Mouse (Mus musculus) embryonic facial prominence, embryonic 12.5 days (tissue): ENCODE results near the gene Nanos3. TPM values are rescaled to one million over a fixed set of nuclear protein-coding genes. Genes with fewer than 3 reads are reported as not detected.

Experiments
- ATAC-seq: fragments of 200-750 bp; cut with Nextera tagmentation; 2 replicates; pipeline ENCODE4 v1.8.0; 2017; ENCODE audit not compliant: insufficient number of reproducible peaks, insufficient read depth, low FRiP score, low TSS enrichment
- H3K27ac ChIP-seq: fragments of 300-500 bp; sonication (generic); 2 replicates; pipeline ENCODE4 v1.5.1; 2016; ENCODE audit warnings: mild to moderate bottlenecking
- H3K27me3 ChIP-seq: fragments of 300-500 bp; sonication (generic); 2 replicates; pipeline ENCODE4 v1.6.1; 2016; ENCODE audit warnings: mild to moderate bottlenecking, moderate library complexity
- H3K36me3 ChIP-seq: fragments of 300-500 bp; sonication (generic); 2 replicates; pipeline ENCODE4 v1.6.1; 2016; ENCODE audit warnings: mild to moderate bottlenecking
- H3K4me1 ChIP-seq: fragments of 300-500 bp; sonication (generic); 2 replicates; pipeline ENCODE4 v1.6.1; 2016
- H3K4me2 ChIP-seq: fragments of 300-500 bp; sonication (generic); replicated peaks from 2 replicates; pipeline ENCODE4 v1.6.1; 2016; ENCODE audit warnings: mild to moderate bottlenecking, moderate library complexity
- H3K4me3 ChIP-seq: fragments of 300-500 bp; sonication (generic); 2 replicates; pipeline ENCODE4 v1.5.1; 2016; ENCODE audit warnings: mild to moderate bottlenecking
- H3K9ac ChIP-seq: fragments of 300-500 bp; sonication (generic); 2 replicates; pipeline ENCODE4 v1.6.1; 2016; ENCODE audit warnings: mild to moderate bottlenecking, moderate library complexity
- H3K9me3 ChIP-seq: fragments of 300-500 bp; sonication (generic); 2 replicates; pipeline ENCODE4 v1.6.1; 2016; ENCODE audit warnings: mild to moderate bottlenecking, moderate library complexity
- WGBS: fragments of 180-500 bp; shearing (Covaris S2); methylation state at CpG from one replicate; pipeline ENCODE4 v1.1.7; 2016; 5-methylcytosine and 5-hydroxymethylcytosine counted together
- polyA plus RNA-seq: library from polyadenylated mRNA; unstranded; fragments of >200 nt; fragmentation: Nextera tagmentation; extraction: Ambion mirVana; gene quantifications from 2 replicates; pipeline ENCODE4 v1.2.1, GENCODE M21; 2016

Gene Nanos3
- polyA plus RNA-seq, 1 experiment from 2014 or later, result 7.2 TPM

DNA sequence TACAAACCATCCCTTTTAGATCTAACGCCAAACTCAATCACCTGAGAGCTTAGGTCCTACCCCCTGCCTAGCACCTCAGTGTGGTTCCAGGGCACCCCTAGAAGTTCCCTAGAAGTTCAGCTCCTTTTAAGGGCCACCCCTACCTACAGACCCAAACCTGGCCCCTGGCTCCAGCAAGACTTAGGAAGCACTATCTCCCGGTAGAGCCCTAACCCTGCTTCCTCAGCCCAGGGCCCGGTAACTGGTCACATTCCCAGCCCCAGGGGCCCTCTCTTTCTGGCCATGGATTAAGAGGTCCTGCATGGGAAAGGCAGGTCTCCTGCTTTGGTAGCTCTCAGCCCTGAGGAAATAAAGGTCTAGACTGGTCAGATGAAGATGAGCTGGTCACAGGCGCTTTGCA, 5.1 kb downstream of the Nanos3 start:
- Histone ChIP-seq H3K9ac (peak overlapping the region; percentile 55), H3K36me3 (peaks cover 32% of the 10 kb centered on the region), H3K27me3 (no peaks in the 10 kb centered on the region), H3K4me2 (peak overlapping the region; percentile 57), H3K27ac (peak overlapping the region; percentile 91), H3K4me1 (peaks cover 47% of the 10 kb centered on the region), H3K9me3 (no peaks in the 10 kb centered on the region), H3K4me3 (peak overlapping the region; percentile 27)
- 10% methylated on average over 4 of the region's 4 CpGs for WGBS
- no peak for ATAC-seq

DNA sequence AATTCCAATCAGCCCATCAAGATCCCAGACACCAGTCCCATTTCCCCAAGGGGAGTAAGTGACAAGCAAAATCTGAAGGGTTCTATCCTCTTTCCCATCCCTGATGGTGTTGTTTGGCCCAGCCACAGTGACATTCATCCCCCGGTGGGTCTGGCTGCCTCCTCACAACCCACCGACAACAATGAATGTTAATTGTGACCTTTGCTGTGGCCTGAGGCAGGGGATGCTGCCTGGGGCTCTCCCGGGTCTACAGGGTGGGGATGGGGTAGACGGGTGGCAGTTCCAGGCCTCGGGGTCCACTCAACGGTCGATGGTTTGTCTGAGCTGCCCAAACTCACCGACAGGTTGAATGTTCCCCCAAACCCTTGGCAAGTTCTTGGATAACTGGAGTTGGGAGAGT, 6.4 kb downstream of the Nanos3 start:
- Histone ChIP-seq H3K9me3 (no peaks in the 10 kb centered on the region), H3K9ac (no peak overlapping the region), H3K4me2 (no peak overlapping the region), H3K4me3 (no peak overlapping the region), H3K36me3 (peaks cover 45% of the 10 kb centered on the region), H3K4me1 (peaks cover 42% of the 10 kb centered on the region), H3K27ac (no peak overlapping the region), H3K27me3 (no peaks in the 10 kb centered on the region)
- WGBS, result 76% methylated on average over 8 of the region's 8 CpGs
- ATAC-seq, result no peak

DNA sequence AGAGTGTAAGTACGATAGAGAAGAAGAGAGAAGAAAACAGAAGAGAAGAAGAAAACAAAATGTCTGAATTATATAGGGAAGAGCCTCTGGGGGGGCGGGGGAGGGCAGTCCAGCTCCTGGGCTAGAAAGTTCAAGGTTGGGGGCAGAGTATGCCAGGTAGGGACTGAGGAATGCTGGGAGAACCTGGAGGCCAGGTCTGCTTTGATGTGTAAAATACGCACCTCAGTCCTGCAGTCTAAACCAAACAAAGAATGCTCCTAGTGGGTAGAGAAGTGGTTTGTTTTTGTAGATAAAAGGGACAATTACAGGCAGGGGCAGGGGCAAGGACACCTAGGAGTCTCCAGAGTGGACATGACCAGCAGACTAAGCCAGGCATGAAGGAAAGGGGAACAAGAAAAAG, 7.6 kb downstream of the Nanos3 start:
- WGBS, result 92% methylated on average over 3 of the region's 3 CpGs
- no peak overlapping the region for H3K4me3 ChIP-seq
- H3K36me3 ChIP-seq, result peaks cover 57% of the 10 kb centered on the region
- no peak overlapping the region for H3K27ac ChIP-seq
- no peak for ATAC-seq
- no peaks in the 10 kb centered on the region for H3K27me3 ChIP-seq
- no peak overlapping the region for H3K4me2 ChIP-seq
- H3K4me1 ChIP-seq, result peaks cover 36% of the 10 kb centered on the region
- no peak overlapping the region for H3K9ac ChIP-seq
- no peaks in the 10 kb centered on the region for H3K9me3 ChIP-seq

DNA sequence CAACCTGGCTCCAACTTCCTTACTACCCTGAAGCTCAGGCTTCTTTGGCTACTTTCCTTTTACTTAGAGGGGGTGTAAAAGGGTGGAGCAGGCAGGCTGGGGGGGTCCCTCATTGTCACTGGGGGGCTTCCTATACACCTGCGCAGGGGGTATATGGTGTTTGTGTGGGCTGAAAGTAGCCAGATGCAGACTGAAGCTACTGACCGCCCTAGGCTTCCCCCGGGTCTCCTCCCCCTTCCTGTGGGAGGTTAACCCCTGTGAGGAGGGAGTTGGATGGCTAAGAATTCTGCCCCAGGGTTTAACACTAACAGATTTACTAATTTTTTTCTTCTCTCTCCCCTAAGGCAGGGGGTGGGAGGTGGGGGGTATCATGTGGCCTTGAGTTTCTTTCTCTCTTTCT, 8.5 kb downstream of the Nanos3 start:
- no peak overlapping the region for H3K27ac ChIP-seq
- no peaks in the 10 kb centered on the region for H3K9me3 ChIP-seq
- H3K4me2 ChIP-seq, result 0 out of 2 replicates have a peak overlapping the region, but pooled peaks have one; percentile 13
- no peaks in the 10 kb centered on the region for H3K27me3 ChIP-seq
- peaks cover 32% of the 10 kb centered on the region for H3K4me1 ChIP-seq
- WGBS, result 29% methylated on average over 3 of the region's 3 CpGs
- no peak overlapping the region for H3K9ac ChIP-seq
- no peak for ATAC-seq
- no peak overlapping the region for H3K4me3 ChIP-seq
- H3K36me3 ChIP-seq, result peaks cover 65% of the 10 kb centered on the region

DNA sequence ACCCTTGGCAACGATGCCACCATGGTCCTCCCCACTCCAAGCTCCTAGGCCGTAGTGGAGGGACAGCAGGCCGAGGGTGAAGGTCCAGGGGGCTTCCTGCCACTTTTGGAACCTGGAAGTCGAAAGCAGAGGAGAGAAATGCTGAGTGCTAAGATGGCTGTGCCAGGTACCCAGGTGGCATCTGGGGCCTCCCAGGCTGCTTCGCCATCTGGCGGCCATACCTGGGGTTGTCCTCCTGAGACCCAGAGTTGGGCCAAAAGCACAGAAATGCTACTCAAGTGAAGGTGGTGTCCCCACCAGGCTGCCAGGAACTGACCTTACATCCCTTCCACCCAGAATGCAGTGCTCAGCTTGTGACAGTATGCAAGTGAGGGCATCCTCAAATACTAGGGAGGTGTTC, 11.2 kb downstream of the Nanos3 start:
- H3K9me3 ChIP-seq, result no peaks in the 10 kb centered on the region
- H3K4me1 ChIP-seq, result peaks cover 5% of the 10 kb centered on the region
- no peak overlapping the region for H3K4me3 ChIP-seq
- peaks cover 81% of the 10 kb centered on the region for H3K36me3 ChIP-seq
- WGBS, result 84% methylated on average over 6 of the region's 6 CpGs
- no peak overlapping the region for H3K27ac ChIP-seq
- no peaks in the 10 kb centered on the region for H3K27me3 ChIP-seq
- no peak overlapping the region for H3K9ac ChIP-seq
- no peak overlapping the region for H3K4me2 ChIP-seq
- no peak for ATAC-seq

DNA sequence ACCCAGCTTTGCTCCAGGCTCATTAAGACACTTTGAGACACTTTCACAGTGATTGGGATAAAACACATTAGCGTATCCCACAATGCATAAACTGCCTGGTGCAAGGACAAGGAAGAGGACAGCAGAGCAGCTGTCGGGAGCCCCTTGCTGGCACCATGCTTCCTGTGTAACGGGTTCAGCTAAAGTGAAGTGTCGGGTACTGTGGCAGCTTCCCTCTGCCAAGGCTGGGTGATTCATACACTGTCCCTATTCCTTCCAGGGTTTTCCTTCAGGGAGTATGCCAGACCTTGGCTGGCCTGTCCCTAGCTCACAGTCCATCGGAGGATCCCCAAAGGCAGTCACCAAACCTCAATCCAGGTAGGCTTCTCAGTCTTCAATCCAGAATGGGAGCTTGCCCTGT, 14.9 kb downstream of the Nanos3 start:
- Histone ChIP-seq H3K36me3 (peaks cover 51% of the 10 kb centered on the region), H3K9me3 (no peaks in the 10 kb centered on the region), H3K4me3 (no peak overlapping the region), H3K4me1 (no peaks in the 10 kb centered on the region), H3K9ac (no peak overlapping the region), H3K4me2 (no peak overlapping the region), H3K27me3 (no peaks in the 10 kb centered on the region), H3K27ac (no peak overlapping the region)
- ATAC-seq, result no peak
- WGBS, result 91% methylated on average over 5 of the region's 5 CpGs

DNA sequence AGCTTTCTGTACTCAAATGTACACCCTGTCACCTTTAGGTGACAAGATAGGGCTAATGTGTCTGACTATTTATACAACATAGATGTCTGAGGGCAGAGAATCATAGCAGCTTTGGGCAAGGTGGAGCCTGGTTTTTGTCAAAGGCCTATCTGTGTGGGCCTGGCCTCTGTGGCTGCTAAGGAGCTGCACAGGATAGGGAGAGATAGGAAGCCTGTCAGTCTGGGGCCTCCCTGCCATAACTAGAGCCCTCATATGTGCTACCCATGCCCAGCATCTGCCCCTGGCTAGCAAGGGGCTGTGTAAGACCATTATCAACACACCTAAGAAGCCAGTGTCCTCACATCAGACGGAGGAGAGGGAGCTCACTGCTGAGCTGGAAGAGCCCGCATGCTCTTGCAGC, 17.3 kb downstream of the Nanos3 start:
- no peak overlapping the region for H3K9ac ChIP-seq
- no peaks in the 10 kb centered on the region for H3K27me3 ChIP-seq
- H3K9me3 ChIP-seq, result no peaks in the 10 kb centered on the region
- H3K4me1 ChIP-seq, result no peaks in the 10 kb centered on the region
- no peak overlapping the region for H3K27ac ChIP-seq
- no peak for ATAC-seq
- H3K4me2 ChIP-seq, result no peak overlapping the region
- peaks cover 27% of the 10 kb centered on the region for H3K36me3 ChIP-seq
- no peak overlapping the region for H3K4me3 ChIP-seq
- 89% methylated on average over 2 of the region's 2 CpGs for WGBS

DNA sequence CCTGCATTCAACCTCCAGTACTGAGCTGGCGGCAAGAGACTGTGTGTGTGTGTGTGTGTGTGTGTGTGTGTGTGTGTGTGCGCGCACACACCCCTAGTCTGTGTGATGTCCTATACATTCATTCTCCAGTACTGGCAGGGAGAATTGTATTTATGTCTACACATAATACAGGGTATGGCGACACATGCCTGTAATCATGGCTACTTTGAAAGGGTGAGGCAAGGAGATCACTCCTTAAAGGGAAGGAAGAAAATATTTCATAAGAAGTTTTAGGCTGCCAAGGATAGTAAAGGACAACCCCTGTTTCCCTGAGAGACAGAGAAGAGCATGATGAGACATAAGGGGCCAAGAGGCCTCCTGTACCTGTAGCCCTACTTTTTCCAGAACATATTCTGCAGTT, 27.4 kb downstream of the Nanos3 start:
- no peak for ATAC-seq

DNA sequence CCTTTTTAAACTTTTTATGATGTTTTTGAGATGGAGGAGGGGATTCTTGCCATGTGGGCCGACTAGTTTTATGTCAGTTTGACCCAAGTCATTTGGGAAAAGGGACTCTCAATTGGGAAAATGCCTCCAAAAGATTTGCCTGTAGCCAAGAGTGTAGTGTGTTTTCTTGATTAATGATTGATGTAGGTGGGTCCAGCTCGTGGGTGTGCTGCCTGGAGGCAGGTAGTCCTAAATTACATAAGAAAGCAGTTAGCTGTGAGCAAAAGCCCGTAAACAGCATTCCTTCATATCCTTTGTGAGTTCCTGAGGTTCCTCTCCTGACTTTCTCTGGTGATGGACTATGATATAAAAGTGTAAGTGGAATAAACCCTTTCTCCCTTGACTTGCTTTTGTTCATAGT, 35.8 kb downstream of the Nanos3 start:
- no peak for ATAC-seq
- Histone ChIP-seq H3K4me3 (no peak overlapping the region), H3K27ac (no peak overlapping the region)

More for the DNA sequence above, 27.4 kb downstream of the Nanos3 start:
- Histone ChIP-seq H3K4me2 (no peak overlapping the region), H3K9ac (no peak overlapping the region), H3K27ac (no peak overlapping the region), H3K36me3 (peaks cover 24% of the 10 kb centered on the region), H3K4me3 (no peak overlapping the region), H3K27me3 (no peaks in the 10 kb centered on the region), H3K4me1 (no peaks in the 10 kb centered on the region), H3K9me3 (no peaks in the 10 kb centered on the region)
- WGBS, result 93% methylated on average over 4 of the region's 4 CpGs

DNA sequence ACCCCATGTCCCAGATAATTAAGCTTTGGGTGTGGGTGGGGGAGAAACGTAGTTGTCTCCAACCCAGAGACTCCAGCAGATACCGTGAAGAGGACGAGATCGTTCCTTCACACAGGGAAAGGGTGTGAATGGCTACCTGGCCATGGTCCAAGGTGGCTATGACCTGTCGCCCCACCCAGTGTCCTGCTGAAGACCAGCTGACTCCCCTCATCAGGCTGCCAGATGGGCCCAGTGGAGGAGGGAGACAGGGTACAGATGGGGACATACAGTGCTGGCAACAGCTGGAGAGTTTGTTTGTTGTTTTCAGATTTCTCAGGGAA, 36.5 kb downstream of the Nanos3 start:
- 94% methylated on average over 5 of the region's 5 CpGs for WGBS
- ATAC-seq, result no peak
- no peak overlapping the region for H3K27ac ChIP-seq
- no peaks in the 10 kb centered on the region for H3K27me3 ChIP-seq
- H3K9ac ChIP-seq, result no peak overlapping the region; the same call in 1 of the 2 replicates
- peak overlapping the region; percentile 84 for H3K4me2 ChIP-seq
- peaks cover 19% of the 10 kb centered on the region for H3K36me3 ChIP-seq
- H3K9me3 ChIP-seq, result no peaks in the 10 kb centered on the region
- 0 out of 2 replicates have a peak overlapping the region, but pooled peaks have one; percentile 71 for H3K4me3 ChIP-seq
- peaks cover 19% of the 10 kb centered on the region for H3K4me1 ChIP-seq

More for the DNA sequence above, 35.8 kb downstream of the Nanos3 start:
- Histone ChIP-seq H3K36me3 (peaks cover 12% of the 10 kb centered on the region; the same call in 1 of the 2 replicates), H3K4me1 (peaks cover 19% of the 10 kb centered on the region), H3K9me3 (no peaks in the 10 kb centered on the region), H3K9ac (no peak overlapping the region), H3K27me3 (no peaks in the 10 kb centered on the region), H3K4me2 (no peak overlapping the region)
- WGBS, result 67% methylated on average over 3 of the region's 3 CpGs

DNA sequence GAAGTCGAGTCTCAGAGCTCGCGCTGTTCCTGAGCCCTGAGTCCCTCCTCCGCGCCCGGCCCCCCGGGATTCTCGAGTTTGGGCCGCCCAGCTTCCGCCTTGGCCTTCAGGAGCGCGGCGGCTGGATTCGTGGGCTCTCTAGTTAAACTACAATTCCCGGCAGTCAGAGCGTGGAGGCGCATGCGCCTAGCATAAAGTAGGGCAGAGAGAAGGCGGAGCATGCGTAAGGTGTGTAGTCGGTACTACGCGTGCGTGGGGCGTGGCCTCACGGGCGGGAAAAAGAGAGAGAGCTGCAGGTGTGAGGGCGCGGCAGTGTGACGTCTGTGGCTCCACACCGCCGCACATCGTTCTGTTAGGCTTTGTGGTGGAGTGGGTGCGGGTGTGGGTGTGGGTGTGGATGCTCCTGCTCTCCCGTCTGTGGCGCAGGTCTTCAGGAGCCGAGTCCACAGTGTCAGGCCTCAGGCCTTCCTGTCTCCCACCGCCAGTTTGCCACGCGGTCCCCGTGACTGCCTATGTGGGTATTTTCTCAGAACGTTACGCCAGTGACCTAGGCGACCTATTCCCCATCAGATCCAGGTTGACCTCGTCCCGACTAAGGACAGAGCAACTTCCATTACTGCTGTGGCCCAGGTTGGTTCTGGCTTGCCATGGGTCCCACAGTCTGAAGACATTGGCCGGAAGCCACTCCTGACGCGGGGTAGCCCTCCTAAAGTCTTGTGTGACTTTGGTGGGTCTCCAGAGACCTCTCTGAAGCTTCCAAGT, 37.1 kb downstream of the Nanos3 start, which contains the start of the genes Cc2d1a and 4930432K21Rik:
TSS of gene Cc2d1a (minus strand) at position 168 of the 762 bp plus-strand sequence.
TSS of gene 4930432K21Rik (plus strand) at position 257 of the 762 bp plus-strand sequence.
- peaks cover 24% of the 10 kb centered on the region for H3K36me3 ChIP-seq
- H3K9ac ChIP-seq, result peak within 1 kb of the TSS; percentile 81
- H3K4me2 ChIP-seq, result peak within 1 kb of the TSS; percentile 84
- peak within 1 kb of the TSS; percentile 30; the same call in 1 of the 2 replicates for H3K27ac ChIP-seq
- no peaks in the 10 kb centered on the region for H3K9me3 ChIP-seq
- H3K4me3 ChIP-seq, result peak within 1 kb of the TSS; percentile 71
- no peaks in the 10 kb centered on the region for H3K27me3 ChIP-seq
- peak; percentile 96 for ATAC-seq
- WGBS, result 17% methylated on average over 49 of the region's 49 CpGs
- peaks cover 19% of the 10 kb centered on the region for H3K4me1 ChIP-seq

DNA sequence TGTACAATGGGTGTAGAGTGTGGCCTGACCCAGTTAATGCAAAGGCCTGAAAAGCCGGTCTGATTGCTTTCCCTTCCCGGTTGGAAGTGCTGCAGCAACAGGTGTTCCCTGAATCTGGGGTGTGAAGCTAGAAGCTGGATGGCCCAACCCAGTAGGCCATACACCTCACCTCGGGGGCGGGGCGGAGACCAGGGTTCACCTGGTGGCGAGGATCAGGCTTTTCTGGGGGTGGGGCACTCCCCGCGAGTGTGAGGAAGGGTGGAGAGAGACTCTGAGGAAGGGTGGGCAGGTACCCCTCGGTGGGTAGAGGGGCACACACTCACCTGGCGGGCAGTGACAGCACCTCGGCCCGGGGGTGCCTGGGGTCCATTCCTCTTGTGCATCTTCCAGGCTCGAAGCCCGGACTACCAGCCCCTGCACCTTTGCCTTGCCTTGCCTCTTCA, 37.7 kb downstream of the Nanos3 start:
- H3K36me3 ChIP-seq, result peaks cover 30% of the 10 kb centered on the region
- no peaks in the 10 kb centered on the region for H3K9me3 ChIP-seq
- peak overlapping the region; percentile 81 for H3K9ac ChIP-seq
- H3K4me1 ChIP-seq, result peaks cover 19% of the 10 kb centered on the region
- H3K27ac ChIP-seq, result peak overlapping the region; percentile 30; the same call in 1 of the 2 replicates
- 5% methylated on average over 14 of the region's 14 CpGs for WGBS
- ATAC-seq, result peak; percentile 62; the same call in 1 of the 2 replicates
- no peaks in the 10 kb centered on the region for H3K27me3 ChIP-seq
- peak overlapping the region; percentile 71 for H3K4me3 ChIP-seq
- H3K4me2 ChIP-seq, result peak overlapping the region; percentile 84
